Mouse (Mus musculus) lung, postnatal 0 days (tissue): ENCODE measurements at regions not wholly inside any gene's neighbourhood (a gene's known extent, or its start where the extent isn't known, plus 50 kb on each side); places are given as distances from the start of the nearest gene placed in this dataset.

Experiments used
- ATAC-seq: fragments of 200-750 bp; cut with Nextera tagmentation; 2 replicates; pipeline ENCODE4 v1.8.0; 2017; ENCODE audit warnings: moderate library complexity
- DNase-seq: peaks from one replicate; pipeline ENCODE4 v3.0.0-alpha.2; 2016; ENCODE audit warnings: low spot score
- H3K27ac ChIP-seq: fragments of 300-500 bp; sonication (generic); 2 replicates; pipeline ENCODE4 v1.5.1; 2014; ENCODE audit warnings: antibody characterized with exemption, mild to moderate bottlenecking, low read length, mixed read lengths
- H3K27me3 ChIP-seq: fragments of 300-500 bp; sonication (generic); replicated peaks from 2 replicates; pipeline ENCODE4 v1.6.1; 2014; ENCODE audit warnings: low read length, mixed read lengths; ENCODE audit not compliant: insufficient read depth
- H3K36me3 ChIP-seq: fragments of 300-500 bp; sonication (generic); 2 replicates; pipeline ENCODE4 v1.6.1; 2014; ENCODE audit warnings: low read length, mixed read lengths; ENCODE audit not compliant: insufficient read depth
- H3K4me1 ChIP-seq: fragments of 300-500 bp; sonication (generic); 2 replicates; pipeline ENCODE4 v1.6.1; 2014; ENCODE audit warnings: antibody characterized with exemption, low read depth, low read length, mixed read lengths; ENCODE audit not compliant: insufficient read depth
- H3K4me2 ChIP-seq: fragments of 300-500 bp; sonication (generic); replicated peaks from 2 replicates; pipeline ENCODE4 v1.6.1; 2014; ENCODE audit warnings: low read depth, mild to moderate bottlenecking, low read length, moderate library complexity, mixed read lengths
- H3K4me3 ChIP-seq: fragments of 300-500 bp; sonication (generic); 2 replicates; pipeline ENCODE4 v1.5.1; 2014; ENCODE audit warnings: low read depth, low read length
- H3K9ac ChIP-seq: fragments of 300-500 bp; sonication (generic); replicated peaks from 2 replicates; pipeline ENCODE4 v1.6.1; 2014; ENCODE audit warnings: low read depth, mild to moderate bottlenecking
- H3K9me3 ChIP-seq: fragments of 300-500 bp; sonication (generic); 2 replicates; pipeline ENCODE4 v1.6.1; 2016; ENCODE audit warnings: low read length, mixed read lengths
- CTCF ChIP-seq: IDR thresholded peaks from 2 replicates; pipeline ENCODE4 v1.5.1; 2016; ENCODE audit warnings: antibody characterized with exemption, mild to moderate bottlenecking
- EP300 ChIP-seq: IDR thresholded peaks from 2 replicates; pipeline ENCODE4 v1.6.1; 2016; ENCODE audit warnings: antibody characterized with exemption, mild to moderate bottlenecking, control low read depth
- WGBS: fragments of 180-500 bp; shearing (Covaris S2); extraction: QIAGEN DNeasy Blood & Tissue Kit; methylation state at CpG from one replicate; pipeline ENCODE4 v1.1.7; 2014; 5-methylcytosine and 5-hydroxymethylcytosine counted together

- Histone ChIP-seq H3K4me2 (no peak overlapping the region), H3K27ac (no peak overlapping the region), H3K9ac (no peak overlapping the region), H3K36me3 (no peaks in the 10 kb centered on the region), H3K4me1 (no peaks in the 10 kb centered on the region), H3K9me3 (no peaks in the 10 kb centered on the region), H3K4me3 (no peak overlapping the region), H3K27me3 (no peaks in the 10 kb centered on the region)
- no peak for DNase-seq
- ATAC-seq: no peak
- TF ChIP-seq EP300: no peak
- TF ChIP-seq CTCF: no peak
These were observed 592.5 kb downstream of the Etv1 start for GRCm38 (mm10) chr12:39371480-39372245.

- DNase-seq: no peak
- Histone ChIP-seq H3K4me2 (no peak overlapping the region), H3K4me3 (no peak overlapping the region), H3K36me3 (no peaks in the 10 kb centered on the region), H3K9me3 (no peaks in the 10 kb centered on the region), H3K4me1 (no peaks in the 10 kb centered on the region), H3K9ac (no peak overlapping the region), H3K27me3 (no peaks in the 10 kb centered on the region), H3K27ac (no peak overlapping the region)
- TF ChIP-seq CTCF: no peak
- TF ChIP-seq EP300: no peak
- ATAC-seq: no peak
- WGBS: 87% methylated on average over 1 of the region's 1 CpGs
These were observed 594.5 kb downstream of the Etv1 start for GRCm38 (mm10) chr12:39373721-39374120.
